Mouse (Mus musculus): Measurements from ENCODE around the gene Ucp3. TPM values are rescaled to one million over a fixed set of nuclear protein-coding genes. Genes with fewer than 3 reads are reported as not detected.

Gene Ucp3
- polyA plus RNA-seq, 1 experiment: 0.73 TPM

DNA sequence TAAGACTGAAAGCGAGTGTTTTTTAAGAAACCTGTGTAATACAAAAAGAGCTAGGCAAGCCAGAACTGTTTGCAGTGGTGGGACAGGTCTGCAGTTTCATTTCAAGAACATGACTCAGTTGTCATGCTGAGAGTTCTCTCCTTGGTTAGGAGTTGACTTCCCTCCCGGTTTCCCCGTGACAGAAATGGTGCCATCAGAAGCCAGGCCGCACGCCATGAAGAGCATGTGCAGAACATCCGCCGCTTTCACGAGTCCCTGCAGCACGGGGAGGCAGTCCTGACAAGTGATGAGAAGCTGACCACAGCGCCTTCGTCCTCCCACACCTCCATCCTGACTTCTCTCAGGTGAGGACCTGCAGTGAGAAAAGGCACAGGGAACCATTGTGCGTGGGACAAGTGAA is 24.3 kb upstream of the Ucp3 start:
- Histone ChIP-seq H3K27ac (ENCODE audit: control insufficient read depth, insufficient read depth, low read depth, low read length) (no peak overlapping the region), H3K4me3 (ENCODE audit: control insufficient read depth, low read depth, low read length) (no peak overlapping the region), H3K36me3 (ENCODE audit: control insufficient read depth, insufficient read depth, low read length) (peaks cover 1% of the 10 kb centered on the region; the same call in 1 of the 2 replicates), H3K27me3 (ENCODE audit: control insufficient read depth, insufficient read depth, low read length) (no peaks in the 10 kb centered on the region), H3K4me1 (ENCODE audit: control insufficient read depth, insufficient read depth, low read length) (no peaks in the 10 kb centered on the region)
- TF ChIP-seq POLR2A (IDR thresholded peaks at IDR 0.05; ENCODE audit: control insufficient read depth, low read depth, low read length) (no peak), CTCF (IDR thresholded peaks at IDR 0.05; ENCODE audit: control insufficient read depth, insufficient read depth, insufficient replicate concordance, low read depth, low read length) (no peak)

DNA sequence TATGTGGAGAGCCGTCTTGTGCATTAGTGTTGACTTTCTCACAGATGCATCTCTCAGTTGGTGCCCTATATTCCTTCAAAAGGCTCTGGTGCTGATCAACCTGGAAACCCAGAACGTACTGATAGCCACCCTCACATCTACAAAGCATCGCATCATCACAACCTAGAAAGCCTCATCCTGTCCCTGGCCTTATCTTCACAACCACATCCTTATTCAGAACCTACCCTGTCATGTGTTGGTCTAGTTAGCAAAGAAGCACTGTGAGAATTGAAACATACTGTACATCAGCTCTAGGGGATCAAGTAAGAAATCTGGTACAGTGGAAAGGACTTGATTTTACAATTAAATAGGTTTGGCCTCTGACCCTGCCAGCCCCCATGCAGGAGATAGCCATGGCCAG is 23.8 kb upstream of the Ucp3 start:
- no peak overlapping the region for H3K4me3 ChIP-seq (ENCODE audit: control insufficient read depth, low read depth, low read length)
- H3K4me1 ChIP-seq (ENCODE audit: control insufficient read depth, insufficient read depth, low read length): no peaks in the 10 kb centered on the region
- no peak overlapping the region for H3K27ac ChIP-seq (ENCODE audit: control insufficient read depth, insufficient read depth, low read depth, low read length)
- TF ChIP-seq POLR2A (IDR thresholded peaks at IDR 0.05; ENCODE audit: control insufficient read depth, low read depth, low read length): no peak
- no peak for TF ChIP-seq CTCF (IDR thresholded peaks at IDR 0.05; ENCODE audit: control insufficient read depth, insufficient read depth, insufficient replicate concordance, low read depth, low read length)
- peaks cover 1% of the 10 kb centered on the region; the same call in 1 of the 2 replicates for H3K36me3 ChIP-seq (ENCODE audit: control insufficient read depth, insufficient read depth, low read length)
- no peaks in the 10 kb centered on the region for H3K27me3 ChIP-seq (ENCODE audit: control insufficient read depth, insufficient read depth, low read length)

DNA sequence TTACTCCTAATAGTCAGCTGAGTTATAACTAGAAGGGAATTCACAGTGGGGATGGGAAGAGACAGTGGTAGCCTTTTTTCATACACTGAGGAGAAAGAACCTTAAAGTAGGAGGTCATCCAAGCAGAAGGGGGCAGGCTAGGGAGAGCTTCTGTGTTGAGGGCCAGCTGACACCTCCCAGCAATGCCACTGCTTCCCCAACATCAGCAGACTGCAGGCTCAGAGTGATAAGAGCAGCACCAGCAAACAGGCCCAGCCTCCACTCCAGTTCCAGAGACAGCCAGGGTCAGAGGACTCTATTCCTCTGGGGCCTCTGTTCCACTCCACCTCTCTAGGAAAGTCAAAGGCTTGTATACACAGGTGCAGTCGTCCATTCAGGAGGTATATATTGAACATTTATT is 14.6 kb upstream of the Ucp3 start:
- H3K27ac ChIP-seq (ENCODE audit: control insufficient read depth, insufficient read depth, low read depth, low read length): no peak overlapping the region
- H3K4me3 ChIP-seq (ENCODE audit: control insufficient read depth, low read depth, low read length): no peak overlapping the region
- H3K27me3 ChIP-seq (ENCODE audit: control insufficient read depth, insufficient read depth, low read length): no peaks in the 10 kb centered on the region
- peaks cover 2% of the 10 kb centered on the region; the same call in 1 of the 2 replicates for H3K4me1 ChIP-seq (ENCODE audit: control insufficient read depth, insufficient read depth, low read length)
- H3K36me3 ChIP-seq (ENCODE audit: control insufficient read depth, insufficient read depth, low read length): peaks cover 1% of the 10 kb centered on the region
- TF ChIP-seq POLR2A (IDR thresholded peaks at IDR 0.05; ENCODE audit: control insufficient read depth, low read depth, low read length) (no peak), CTCF (IDR thresholded peaks at IDR 0.05; ENCODE audit: control insufficient read depth, insufficient read depth, insufficient replicate concordance, low read depth, low read length) (no peak)

DNA sequence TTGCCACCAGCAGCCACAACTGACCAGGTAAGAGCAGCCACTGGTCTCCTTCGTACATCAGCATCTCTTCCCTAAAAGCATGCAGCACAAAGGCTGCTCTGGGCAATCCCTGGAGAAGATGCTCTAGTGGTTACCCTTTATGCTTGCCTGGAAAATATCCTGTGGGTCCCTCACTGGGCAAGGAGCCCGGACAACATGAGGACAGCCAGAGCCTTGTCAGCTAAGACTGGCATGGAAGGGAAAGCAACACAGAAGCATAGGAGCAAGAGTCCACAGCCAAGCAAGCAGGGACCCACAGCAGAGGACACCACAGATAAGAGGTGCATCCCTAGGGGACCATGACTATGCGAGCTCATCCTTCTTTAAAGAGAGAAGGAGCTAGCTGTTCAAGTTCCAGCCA is 12.9 kb upstream of the Ucp3 start:
- peaks cover 2% of the 10 kb centered on the region; the same call in 1 of the 2 replicates for H3K4me1 ChIP-seq (ENCODE audit: control insufficient read depth, insufficient read depth, low read length)
- TF ChIP-seq CTCF (IDR thresholded peaks at IDR 0.05; ENCODE audit: control insufficient read depth, insufficient read depth, insufficient replicate concordance, low read depth, low read length) (no peak), POLR2A (IDR thresholded peaks at IDR 0.05; ENCODE audit: control insufficient read depth, low read depth, low read length) (no peak)
- peaks cover 1% of the 10 kb centered on the region for H3K36me3 ChIP-seq (ENCODE audit: control insufficient read depth, insufficient read depth, low read length)
- no peak overlapping the region for H3K4me3 ChIP-seq (ENCODE audit: control insufficient read depth, low read depth, low read length)
- H3K27me3 ChIP-seq (ENCODE audit: control insufficient read depth, insufficient read depth, low read length): no peaks in the 10 kb centered on the region
- H3K27ac ChIP-seq (ENCODE audit: control insufficient read depth, insufficient read depth, low read depth, low read length): no peak overlapping the region

DNA sequence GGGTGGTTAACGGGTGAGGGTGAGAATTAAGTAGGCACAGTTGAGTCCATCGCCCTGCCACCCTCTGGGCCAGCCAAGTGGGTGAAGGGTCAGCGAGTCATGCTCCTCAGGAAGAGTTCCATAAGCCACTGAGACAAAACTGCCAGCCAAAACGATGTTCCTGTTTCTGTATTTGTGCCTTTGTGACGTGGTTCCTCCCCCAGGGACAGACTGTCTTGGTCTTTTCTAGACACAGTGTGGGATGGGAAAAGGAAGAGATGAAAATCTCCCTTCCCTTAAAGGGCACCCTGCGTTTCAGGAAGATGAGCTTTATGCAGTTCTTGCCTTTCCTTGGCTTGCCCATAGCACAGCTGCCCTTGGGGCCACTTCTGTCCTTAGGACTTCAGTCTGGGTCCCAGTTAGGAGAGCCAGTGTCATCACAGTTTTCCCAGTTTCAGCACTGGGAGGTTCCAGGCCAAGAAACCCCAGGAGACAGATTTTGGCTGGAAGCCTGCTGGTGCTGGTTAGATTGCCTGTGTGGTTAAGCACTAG is 11.1 kb upstream of the Ucp3 start:
- peak overlapping the region; percentile 67; the same call in 1 of the 2 replicates for H3K27ac ChIP-seq (ENCODE audit: control insufficient read depth, insufficient read depth, low read depth, low read length)
- no peak overlapping the region for H3K4me3 ChIP-seq (ENCODE audit: control insufficient read depth, low read depth, low read length)
- H3K4me1 ChIP-seq (ENCODE audit: control insufficient read depth, insufficient read depth, low read length): peaks cover 6% of the 10 kb centered on the region; the same call in 1 of the 2 replicates
- no peaks in the 10 kb centered on the region for H3K27me3 ChIP-seq (ENCODE audit: control insufficient read depth, insufficient read depth, low read length)
- H3K36me3 ChIP-seq (ENCODE audit: control insufficient read depth, insufficient read depth, low read length): no peaks in the 10 kb centered on the region; the same call in none of the 2 replicates
- TF ChIP-seq CTCF (IDR thresholded peaks at IDR 0.05; ENCODE audit: control insufficient read depth, insufficient read depth, insufficient replicate concordance, low read depth, low read length) (no peak), POLR2A (IDR thresholded peaks at IDR 0.05; ENCODE audit: control insufficient read depth, low read depth, low read length) (no peak)

DNA sequence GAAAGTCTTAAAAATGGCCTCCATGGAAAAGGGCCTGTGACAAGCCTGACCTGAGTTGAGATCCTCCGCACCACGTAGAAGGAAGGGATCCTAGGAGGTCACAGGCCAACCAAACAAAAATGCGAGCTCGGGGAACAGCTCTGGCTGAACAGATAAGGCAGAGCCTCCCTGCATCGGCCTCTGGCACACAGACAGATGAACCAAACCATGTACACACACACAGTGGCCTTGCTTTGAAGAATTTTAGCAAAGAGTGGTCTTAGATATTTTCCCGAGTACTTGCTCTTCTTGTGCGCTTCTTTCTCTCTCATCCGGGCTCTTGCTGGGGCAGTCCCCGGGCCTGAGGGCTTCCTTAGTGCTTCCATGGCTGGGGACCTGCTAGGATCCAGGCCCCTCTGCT is 9.6 kb upstream of the Ucp3 start:
- no peak overlapping the region for H3K4me3 ChIP-seq (ENCODE audit: control insufficient read depth, low read depth, low read length)
- no peak overlapping the region for H3K27ac ChIP-seq (ENCODE audit: control insufficient read depth, insufficient read depth, low read depth, low read length)
- TF ChIP-seq CTCF (IDR thresholded peaks at IDR 0.05; ENCODE audit: control insufficient read depth, insufficient read depth, insufficient replicate concordance, low read depth, low read length): no peak
- peaks cover 6% of the 10 kb centered on the region; the same call in 1 of the 2 replicates for H3K4me1 ChIP-seq (ENCODE audit: control insufficient read depth, insufficient read depth, low read length)
- H3K36me3 ChIP-seq (ENCODE audit: control insufficient read depth, insufficient read depth, low read length): no peaks in the 10 kb centered on the region; the same call in none of the 2 replicates
- no peaks in the 10 kb centered on the region for H3K27me3 ChIP-seq (ENCODE audit: control insufficient read depth, insufficient read depth, low read length)

DNA sequence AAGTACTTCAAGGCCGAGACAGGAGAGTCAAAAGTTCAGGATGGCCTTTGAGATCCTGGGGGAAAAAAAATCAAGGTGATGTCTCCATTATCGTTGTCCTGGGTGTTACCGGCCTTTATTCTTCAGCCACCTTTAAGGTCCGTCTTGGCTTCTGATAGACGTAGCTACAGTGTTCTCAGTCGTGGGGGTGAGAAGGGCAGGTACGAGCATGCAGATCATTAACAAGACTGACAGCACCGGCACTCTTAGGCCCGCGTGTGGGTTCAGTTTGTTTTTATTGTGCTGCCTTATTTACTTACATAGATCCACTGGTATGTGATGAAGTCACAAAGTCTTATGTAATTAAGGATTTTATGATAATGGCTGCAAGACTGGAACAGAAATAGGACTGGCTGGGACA is 9.0 kb upstream of the Ucp3 start:
- Histone ChIP-seq H3K4me3 (ENCODE audit: control insufficient read depth, low read depth, low read length) (no peak overlapping the region), H3K36me3 (ENCODE audit: control insufficient read depth, insufficient read depth, low read length) (no peaks in the 10 kb centered on the region; the same call in none of the 2 replicates), H3K27me3 (ENCODE audit: control insufficient read depth, insufficient read depth, low read length) (no peaks in the 10 kb centered on the region), H3K27ac (ENCODE audit: control insufficient read depth, insufficient read depth, low read depth, low read length) (no peak overlapping the region), H3K4me1 (ENCODE audit: control insufficient read depth, insufficient read depth, low read length) (peaks cover 6% of the 10 kb centered on the region; the same call in 1 of the 2 replicates)
- TF ChIP-seq POLR2A (IDR thresholded peaks at IDR 0.05; ENCODE audit: control insufficient read depth, low read depth, low read length) (no peak), CTCF (IDR thresholded peaks at IDR 0.05; ENCODE audit: control insufficient read depth, insufficient read depth, insufficient replicate concordance, low read depth, low read length) (no peak)
